Mouse (Mus musculus) embryo, embryonic 10 days (tissue): Measurements from ENCODE around the gene Kirrel3.

ENCODE experiments used
- DNase-seq: peaks from one replicate; pipeline ENCODE4 v3.0.0-alpha.2; 2015; ENCODE audit warnings: low spot score

The Kirrel3 gene

DNA sequence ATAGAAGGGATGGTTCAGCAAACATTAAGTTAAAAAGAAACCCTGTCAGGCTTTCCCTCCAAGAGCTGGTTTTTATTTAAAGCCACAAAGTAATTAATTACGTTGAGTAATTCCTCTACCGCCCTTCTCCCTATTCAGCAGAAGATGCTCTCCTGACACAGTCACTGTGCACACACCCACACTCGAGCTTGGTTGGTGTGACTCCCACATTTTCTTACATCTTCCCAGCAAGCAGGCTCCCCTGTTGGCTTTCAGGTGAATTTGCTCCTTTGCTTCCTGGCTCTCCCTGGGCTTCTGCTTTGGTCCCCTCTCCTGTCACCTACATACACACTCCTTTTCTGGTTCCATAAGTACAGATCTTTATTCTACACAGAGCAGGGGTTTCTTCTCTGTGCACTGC, 203.7 kb downstream of the Kirrel3 start:
- DNase-seq, result no peak

DNA sequence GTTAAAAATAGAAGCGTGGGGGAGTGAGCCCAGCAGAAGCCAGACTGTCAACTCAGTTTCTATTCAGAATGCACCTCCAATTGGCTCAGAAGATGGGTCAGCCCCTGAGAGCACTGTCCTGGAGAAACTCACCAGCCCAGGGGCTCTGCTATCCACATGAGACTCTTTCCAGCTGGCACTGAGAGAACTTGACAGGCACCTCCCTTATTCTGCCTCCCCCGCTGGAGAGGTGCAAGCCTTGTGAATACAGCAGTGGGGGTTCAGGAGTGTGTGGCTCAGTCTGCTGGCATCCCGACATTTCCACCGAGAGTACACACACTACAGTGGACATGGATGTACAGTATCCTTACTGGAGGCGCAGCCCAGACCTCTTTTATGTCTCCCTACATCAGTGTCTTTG, 210.0 kb downstream of the Kirrel3 start:
- no peak for DNase-seq

- DNase-seq, result no peak
Measured at GRCm38 (mm10) chr9:34703547-34704300, 218.0 kb downstream of the Kirrel3 start.

DNA sequence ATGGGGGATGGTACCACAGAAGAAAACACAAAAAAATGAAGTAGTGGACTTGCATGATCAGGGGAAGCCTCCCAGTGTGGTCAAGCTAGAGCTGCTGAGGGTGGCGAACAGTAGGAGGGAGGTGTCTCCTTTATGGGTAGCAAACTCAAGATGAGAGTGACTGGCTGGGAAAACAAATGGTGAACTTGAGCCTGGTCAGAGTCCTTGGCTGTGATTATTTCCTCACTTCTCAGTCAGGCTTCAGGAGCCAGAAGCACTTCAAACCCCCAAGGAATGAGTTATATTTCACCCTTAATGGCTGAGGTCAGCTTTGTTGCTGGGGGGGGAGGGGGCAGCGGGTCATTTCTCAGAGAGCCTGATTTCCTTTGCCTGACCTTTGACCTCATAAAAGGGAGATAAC, 218.7 kb downstream of the Kirrel3 start:
- DNase-seq, result peak; percentile 27

GRCm38 (mm10) chr9:34706350-34706873, 220.7 kb downstream of the Kirrel3 start:
- no peak for DNase-seq

DNA sequence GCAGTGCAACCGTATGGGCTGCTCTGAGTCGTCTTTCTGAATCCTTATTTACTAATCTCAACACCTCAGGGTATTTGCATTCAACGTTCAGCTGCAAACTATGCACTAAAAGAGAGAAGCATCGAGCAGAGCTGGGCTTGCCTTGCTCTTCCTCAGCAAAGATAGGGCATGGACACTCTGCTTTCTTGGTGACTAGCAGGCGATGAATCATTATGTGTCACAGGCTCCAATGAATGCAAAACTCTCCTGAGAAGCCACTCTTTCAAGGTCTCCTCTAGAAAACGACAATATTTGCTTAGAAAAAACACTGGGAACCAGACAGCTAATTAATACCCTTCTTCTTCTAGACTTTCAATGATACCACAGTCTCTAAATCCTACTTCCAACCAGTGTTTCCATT, 223.0 kb downstream of the Kirrel3 start:
- DNase-seq, result no peak

GRCm38 (mm10) chr9:34711996-34712395, 226.3 kb downstream of the Kirrel3 start:
- DNase-seq, result no peak

GRCm38 (mm10) chr9:34712996-34713395, 227.3 kb downstream of the Kirrel3 start:
- DNase-seq, result no peak

GRCm38 (mm10) chr9:34713462-34713926, 227.8 kb downstream of the Kirrel3 start:
- DNase-seq, result no peak

GRCm38 (mm10) chr9:34714996-34715619, 229.4 kb downstream of the Kirrel3 start:
- no peak for DNase-seq

DNA sequence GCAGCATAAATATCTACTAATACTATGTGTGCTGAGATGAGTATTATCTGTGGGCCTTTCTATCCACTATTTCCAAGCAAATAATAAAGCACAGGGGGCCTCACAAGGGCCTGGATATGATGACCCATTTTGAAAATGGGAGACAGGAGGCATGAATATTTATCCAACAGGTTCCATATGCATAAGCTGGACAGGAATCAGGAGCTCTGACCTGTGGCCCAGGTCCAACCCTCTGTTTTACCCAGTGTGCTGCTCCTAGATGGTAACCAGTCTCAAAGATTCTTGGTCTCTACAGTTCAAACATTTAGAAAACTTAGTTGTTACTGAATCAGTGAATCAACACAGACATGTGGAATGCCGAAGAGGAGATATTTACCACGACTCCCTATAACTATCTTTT, 230.8 kb downstream of the Kirrel3 start:
- no peak for DNase-seq

- peak; percentile 54 for DNase-seq
Measured at GRCm38 (mm10) chr9:34721478-34722197, 235.9 kb downstream of the Kirrel3 start.

GRCm38 (mm10) chr9:34722198-34722550, 236.5 kb downstream of the Kirrel3 start:
- DNase-seq, result peak; percentile 28

GRCm38 (mm10) chr9:34732507-34732906, 246.8 kb downstream of the Kirrel3 start:
- no peak for DNase-seq

- no peak for DNase-seq
Measured at GRCm38 (mm10) chr9:34733579-34733978, 247.9 kb downstream of the Kirrel3 start.

GRCm38 (mm10) chr9:34734991-34735390, 249.3 kb downstream of the Kirrel3 start:
- no peak for DNase-seq

DNA sequence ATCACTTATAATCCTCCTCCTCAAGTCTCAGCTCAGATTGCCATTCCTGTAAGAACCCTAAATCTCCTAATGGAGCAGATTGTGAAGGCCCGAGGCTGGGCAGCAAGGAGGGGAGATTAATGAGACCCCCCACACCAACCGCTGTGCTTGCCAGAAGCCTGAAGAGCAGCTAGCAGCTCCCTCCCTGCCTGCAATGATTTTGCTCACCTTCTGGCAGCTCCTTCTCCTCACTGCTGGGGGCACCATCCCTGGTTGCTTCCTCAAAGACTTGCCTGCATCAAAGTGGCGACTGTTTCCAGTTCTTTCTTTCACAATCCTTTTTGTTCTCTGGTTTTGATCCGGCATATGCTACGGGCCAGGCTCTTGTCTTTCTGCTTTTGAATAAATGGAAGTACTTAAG, 253.7 kb downstream of the Kirrel3 start:
- no peak for DNase-seq

DNA sequence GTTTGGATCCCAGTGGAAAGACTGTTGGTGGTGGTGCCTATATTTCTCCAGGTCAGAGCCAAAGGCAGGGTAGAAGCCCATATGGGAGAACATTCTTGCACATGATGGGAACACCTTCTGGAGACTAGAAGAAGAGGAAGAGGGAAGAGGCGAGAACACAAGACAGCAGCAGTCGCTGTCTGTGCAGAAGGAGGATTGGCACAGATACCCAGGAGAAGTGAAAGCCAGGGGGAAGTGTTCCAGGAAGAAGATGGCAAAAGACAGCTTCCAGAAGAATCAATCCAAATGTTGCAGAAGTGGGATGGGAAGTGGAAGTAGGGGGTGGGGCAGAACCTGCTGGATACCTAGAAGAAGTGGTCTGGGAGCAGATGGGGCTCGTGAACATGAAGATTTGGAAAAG, 255.1 kb downstream of the Kirrel3 start:
- DNase-seq, result no peak

GRCm38 (mm10) chr9:34748003-34748402, 262.3 kb downstream of the Kirrel3 start:
- DNase-seq, result peak; percentile 24

- DNase-seq, result no peak
Measured at GRCm38 (mm10) chr9:34749161-34749560, 263.5 kb downstream of the Kirrel3 start.

- DNase-seq, result no peak
Measured at GRCm38 (mm10) chr9:34749877-34750276, 264.2 kb downstream of the Kirrel3 start.

DNA sequence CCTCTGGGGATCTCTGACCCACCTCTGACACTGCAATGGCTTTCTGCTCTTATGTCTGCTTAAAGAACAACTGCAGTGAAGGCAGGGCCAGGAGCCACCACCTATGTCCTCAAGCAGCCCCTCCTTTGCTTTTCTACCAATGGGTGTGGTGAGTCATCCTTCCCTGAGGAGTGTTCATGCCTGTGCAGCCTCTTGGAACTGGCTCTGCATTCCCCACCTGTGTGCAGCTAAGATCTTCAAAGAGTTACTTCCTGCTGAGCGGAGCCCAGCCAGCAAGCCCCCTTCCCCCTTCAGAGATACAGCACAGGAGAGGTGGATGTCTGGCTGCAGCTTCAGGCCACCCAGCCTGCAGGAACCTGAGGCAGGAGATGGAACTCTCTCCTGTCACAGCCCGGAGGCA, 265.2 kb downstream of the Kirrel3 start:
- peak; percentile 9 for DNase-seq
